Mouse (Mus musculus) ovary, postnatal 36 days (tissue): Measurements from ENCODE around the gene Ppp1ca.

ENCODE experiments used
- DNase-seq: peaks from one replicate; pipeline ENCODE4 v3.0.0; 2022; ENCODE audit warnings: low spot score, mixed read lengths

Gene Ppp1ca

GRCm38 (mm10) chr19:4191528-4192250 lies at the start of gene Ppp1ca:
Gene Ppp1ca, plus strand, starts transcription at chr19:4192065.
- DNase-seq: peak; percentile 98

GRCm38 (mm10) chr19:4142416-4143173 lies 49.3 kb upstream of the Ppp1ca start:
- no peak for DNase-seq

GRCm38 (mm10) chr19:4143759-4144268 lies 48.1 kb upstream of the Ppp1ca start, which contains the start of gene Cabp4:
Gene Cabp4, minus strand, starts transcription at chr19:4144033.
- no peak for DNase-seq

- peak; percentile 11 for DNase-seq
Observed at GRCm38 (mm10) chr19:4144550-4145498, 47.0 kb upstream of the Ppp1ca start.

- no peak for DNase-seq
Observed at GRCm38 (mm10) chr19:4145936-4146335, 45.9 kb upstream of the Ppp1ca start.

- no peak for DNase-seq
Observed at GRCm38 (mm10) chr19:4146366-4147021, 45.4 kb upstream of the Ppp1ca start.

- DNase-seq: no peak
Observed at GRCm38 (mm10) chr19:4147022-4147405, 44.9 kb upstream of the Ppp1ca start.

GRCm38 (mm10) chr19:4147782-4148490 lies 43.9 kb upstream of the Ppp1ca start:
- DNase-seq: no peak

- DNase-seq: peak; percentile 99
Observed at GRCm38 (mm10) chr19:4148491-4148806, 43.4 kb upstream of the Ppp1ca start, which contains the start of gene Coro1b. Gene Coro1b, plus strand, starts transcription at chr19:4148619.

- DNase-seq: no peak
Observed at GRCm38 (mm10) chr19:4148819-4149218, 43.0 kb upstream of the Ppp1ca start.

GRCm38 (mm10) chr19:4149283-4149682 lies 42.6 kb upstream of the Ppp1ca start:
- DNase-seq: no peak

GRCm38 (mm10) chr19:4149764-4150461 lies 42.0 kb upstream of the Ppp1ca start:
- DNase-seq: no peak

- DNase-seq: no peak
Observed at GRCm38 (mm10) chr19:4150567-4151487, 41.0 kb upstream of the Ppp1ca start.

GRCm38 (mm10) chr19:4151488-4151860 lies 40.4 kb upstream of the Ppp1ca start:
- no peak for DNase-seq

GRCm38 (mm10) chr19:4151898-4152297 lies 40.0 kb upstream of the Ppp1ca start:
- DNase-seq: no peak

GRCm38 (mm10) chr19:4152445-4153231 lies 39.2 kb upstream of the Ppp1ca start:
- DNase-seq: no peak

GRCm38 (mm10) chr19:4153232-4153654 lies 38.6 kb upstream of the Ppp1ca start, which contains the start of gene Ptprcap:
Gene Ptprcap, plus strand, starts transcription at chr19:4153604.
- DNase-seq: peak; percentile 43
